Mouse (Mus musculus): ENCODE data around the gene Slc30a4. TPM values are rescaled to one million over a fixed set of nuclear protein-coding genes. Genes with fewer than 3 reads are reported as not detected.

Slc30a4 gene
- polyA plus RNA-seq, 1 experiment from 2014 or later, result 12.7 TPM

DNA sequence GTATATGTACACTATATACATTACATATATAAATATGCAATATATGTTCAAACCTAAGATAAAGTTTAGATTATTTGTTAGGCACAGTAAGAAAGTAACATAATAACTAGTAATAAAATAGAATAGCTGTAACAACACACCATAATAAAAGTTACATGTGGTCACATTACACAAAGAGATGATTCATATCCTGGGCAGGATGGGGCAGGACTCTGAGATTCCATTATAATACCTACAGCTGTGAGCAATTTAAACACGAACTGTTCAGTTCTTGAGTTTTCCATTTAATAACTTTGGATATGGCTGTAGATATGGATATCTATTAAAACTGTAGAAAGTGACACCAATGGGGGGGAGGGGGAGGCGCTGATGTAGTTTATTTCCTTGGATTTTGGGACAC lies 4.9 kb downstream of the Slc30a4 start:
- Histone ChIP-seq H3K4me3 (ENCODE audit: low read length) (no peak overlapping the region), H3K4me2 (replicated peaks; ENCODE audit: low read depth, low read length) (no peak overlapping the region), H3K9me3 (ENCODE audit: control insufficient read depth, low read length) (no peaks in the 10 kb centered on the region), H3K9ac (ENCODE audit: low read depth, low read length) (no peak overlapping the region), H3K27me3 (ENCODE audit: control insufficient read depth, insufficient read depth, low read length) (no peaks in the 10 kb centered on the region), H3K4me1 (ENCODE audit: control insufficient read depth, insufficient read depth, low read length) (peaks cover 8% of the 10 kb centered on the region; the same call in 1 of the 2 replicates), H3K36me3 (ENCODE audit: control insufficient read depth, insufficient read depth, low read length) (no peaks in the 10 kb centered on the region), H3K27ac (ENCODE audit: low read depth, low read length) (no peak overlapping the region)
- no peak for ATAC-seq (ENCODE audit: low FRiP score, low TSS enrichment)
- WGBS, result 85% methylated on average over 2 of the region's 2 CpGs

- H3K36me3 ChIP-seq (ENCODE audit: control insufficient read depth, insufficient read depth, low read length), result peaks cover 6% of the 10 kb centered on the region; the same call in 1 of the 2 replicates
- WGBS, result 81% methylated on average over 6 of the region's 6 CpGs
- no peak overlapping the region for H3K9ac ChIP-seq (ENCODE audit: low read depth, low read length)
- ATAC-seq (ENCODE audit: low FRiP score, low TSS enrichment), result no peak
- H3K4me1 ChIP-seq (ENCODE audit: control insufficient read depth, insufficient read depth, low read length), result no peaks in the 10 kb centered on the region
- H3K27me3 ChIP-seq (ENCODE audit: control insufficient read depth, insufficient read depth, low read length), result no peaks in the 10 kb centered on the region
- H3K9me3 ChIP-seq (ENCODE audit: control insufficient read depth, low read length), result peaks cover 6% of the 10 kb centered on the region
- no peak overlapping the region for H3K27ac ChIP-seq (ENCODE audit: low read depth, low read length)
- no peak overlapping the region for H3K4me3 ChIP-seq (ENCODE audit: low read length)
- H3K4me2 ChIP-seq (replicated peaks; ENCODE audit: low read depth, low read length), result no peak overlapping the region
These were observed 15.8 kb downstream of the Slc30a4 start for GRCm38 (mm10) chr2:122686665-122687064.

DNA sequence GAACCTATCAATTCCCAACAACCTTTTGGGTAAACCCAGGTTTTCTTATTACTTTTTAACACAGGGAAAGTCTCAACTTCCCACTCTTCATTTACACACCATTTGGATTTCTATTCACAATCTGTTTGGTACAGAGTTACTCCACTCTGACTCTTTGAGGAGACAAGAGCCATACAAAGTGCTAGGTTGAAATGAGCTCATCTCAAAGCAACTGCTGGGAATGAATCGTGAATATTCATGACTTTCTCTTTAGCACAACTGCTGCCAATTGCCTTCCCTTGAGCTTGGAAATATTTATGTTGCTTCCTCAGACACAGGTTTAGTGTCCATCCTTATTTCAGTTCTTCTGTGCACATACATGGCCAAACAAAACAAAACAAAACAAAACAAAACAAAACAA lies 18.8 kb downstream of the Slc30a4 start:
- Histone ChIP-seq H3K9ac (ENCODE audit: low read depth, low read length) (no peak overlapping the region), H3K9me3 (ENCODE audit: control insufficient read depth, low read length) (peaks cover 11% of the 10 kb centered on the region), H3K4me2 (replicated peaks; ENCODE audit: low read depth, low read length) (no peak overlapping the region), H3K27ac (ENCODE audit: low read depth, low read length) (no peak overlapping the region), H3K4me3 (ENCODE audit: low read length) (no peak overlapping the region), H3K4me1 (ENCODE audit: control insufficient read depth, insufficient read depth, low read length) (no peaks in the 10 kb centered on the region), H3K36me3 (ENCODE audit: control insufficient read depth, insufficient read depth, low read length) (peaks cover 6% of the 10 kb centered on the region; the same call in 1 of the 2 replicates), H3K27me3 (ENCODE audit: control insufficient read depth, insufficient read depth, low read length) (no peaks in the 10 kb centered on the region)
- 82% methylated on average over 1 of the region's 1 CpGs for WGBS
- no peak for ATAC-seq (ENCODE audit: low FRiP score, low TSS enrichment)

DNA sequence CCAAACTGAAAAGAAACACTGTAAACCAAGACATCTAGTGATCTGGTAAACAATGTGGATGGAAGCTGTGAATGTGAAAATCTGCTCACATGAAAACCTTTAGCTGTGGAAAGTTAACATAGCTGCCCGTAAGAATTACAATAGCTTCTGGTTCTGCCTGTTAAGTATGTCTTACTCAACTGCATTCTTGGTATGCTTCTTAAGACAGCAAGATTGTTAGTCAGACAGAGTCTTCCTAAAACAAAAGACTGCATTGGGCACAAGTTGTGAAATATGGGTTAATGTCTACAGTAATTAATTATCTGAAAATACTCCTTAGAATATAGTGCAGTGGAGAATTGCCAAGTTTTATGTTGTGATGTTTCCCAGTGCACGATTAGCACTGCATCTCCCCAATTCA lies 19.9 kb downstream of the Slc30a4 start:
- peaks cover 11% of the 10 kb centered on the region for H3K9me3 ChIP-seq (ENCODE audit: control insufficient read depth, low read length)
- H3K4me2 ChIP-seq (replicated peaks; ENCODE audit: low read depth, low read length), result no peak overlapping the region
- H3K36me3 ChIP-seq (ENCODE audit: control insufficient read depth, insufficient read depth, low read length), result peaks cover 3% of the 10 kb centered on the region; the same call in 1 of the 2 replicates
- H3K9ac ChIP-seq (ENCODE audit: low read depth, low read length), result no peak overlapping the region
- H3K27me3 ChIP-seq (ENCODE audit: control insufficient read depth, insufficient read depth, low read length), result no peaks in the 10 kb centered on the region
- ATAC-seq (ENCODE audit: low FRiP score, low TSS enrichment), result no peak
- H3K4me3 ChIP-seq (ENCODE audit: low read length), result no peak overlapping the region
- 78% methylated on average over 2 of the region's 2 CpGs for WGBS
- H3K4me1 ChIP-seq (ENCODE audit: control insufficient read depth, insufficient read depth, low read length), result no peaks in the 10 kb centered on the region
- H3K27ac ChIP-seq (ENCODE audit: low read depth, low read length), result no peak overlapping the region

DNA sequence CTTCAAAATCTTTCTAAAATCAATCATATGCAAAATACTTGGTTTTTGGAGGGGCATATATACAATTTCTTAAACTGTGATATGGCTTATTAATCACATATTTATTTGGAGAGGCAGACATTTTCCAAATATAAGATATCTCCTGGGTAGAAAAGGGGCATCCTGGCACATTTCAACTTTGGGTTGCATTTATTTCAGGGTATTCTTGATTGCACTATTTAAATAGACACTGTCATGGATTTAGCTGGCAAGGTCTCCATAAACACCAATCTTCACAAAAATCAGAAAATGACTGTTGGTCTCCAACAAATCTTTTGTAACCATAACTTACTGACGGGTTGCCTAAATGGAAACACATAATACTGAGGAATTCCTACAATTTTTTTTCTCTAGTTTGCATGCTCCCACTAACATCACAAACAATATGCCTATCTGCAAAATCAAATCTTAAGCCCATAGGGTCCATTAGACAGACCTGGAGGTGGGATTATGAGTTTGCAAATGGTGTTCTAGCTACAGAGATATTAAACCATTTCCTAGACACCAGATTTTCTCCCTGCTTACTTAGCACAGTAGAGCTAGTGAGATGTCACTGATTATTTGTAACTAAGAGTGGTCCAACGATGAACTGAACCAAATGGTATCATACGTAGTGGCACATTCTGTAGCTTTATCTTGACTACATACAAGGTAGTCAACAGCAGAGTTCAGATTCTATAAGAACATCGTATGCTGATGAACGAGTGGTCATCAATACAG lies 20.9 kb downstream of the Slc30a4 start:
- H3K4me2 ChIP-seq (replicated peaks; ENCODE audit: low read depth, low read length), result no peak overlapping the region
- H3K27ac ChIP-seq (ENCODE audit: low read depth, low read length), result no peak overlapping the region
- H3K36me3 ChIP-seq (ENCODE audit: control insufficient read depth, insufficient read depth, low read length), result no peaks in the 10 kb centered on the region; the same call in 1 of the 2 replicates
- no peaks in the 10 kb centered on the region for H3K27me3 ChIP-seq (ENCODE audit: control insufficient read depth, insufficient read depth, low read length)
- ATAC-seq (ENCODE audit: low FRiP score, low TSS enrichment), result no peak
- no peak overlapping the region for H3K4me3 ChIP-seq (ENCODE audit: low read length)
- H3K4me1 ChIP-seq (ENCODE audit: control insufficient read depth, insufficient read depth, low read length), result no peaks in the 10 kb centered on the region
- H3K9ac ChIP-seq (ENCODE audit: low read depth, low read length), result no peak overlapping the region
- 86% methylated on average over 5 of the region's 5 CpGs for WGBS
- peaks cover 11% of the 10 kb centered on the region for H3K9me3 ChIP-seq (ENCODE audit: control insufficient read depth, low read length)

GRCm38 (mm10) chr2:122675126-122675525 lies 27.3 kb downstream of the Slc30a4 start:
- Histone ChIP-seq H3K4me1 (ENCODE audit: control insufficient read depth, insufficient read depth, low read length) (no peaks in the 10 kb centered on the region), H3K4me2 (replicated peaks; ENCODE audit: low read depth, low read length) (no peak overlapping the region), H3K36me3 (ENCODE audit: control insufficient read depth, insufficient read depth, low read length) (no peaks in the 10 kb centered on the region), H3K4me3 (ENCODE audit: low read length) (no peak overlapping the region), H3K9me3 (ENCODE audit: control insufficient read depth, low read length) (no peaks in the 10 kb centered on the region), H3K9ac (ENCODE audit: low read depth, low read length) (no peak overlapping the region), H3K27me3 (ENCODE audit: control insufficient read depth, insufficient read depth, low read length) (no peaks in the 10 kb centered on the region), H3K27ac (ENCODE audit: low read depth, low read length) (no peak overlapping the region)
- 87% methylated on average over 2 of the region's 2 CpGs for whole genome bisulfite sequencing
- no peak for ATAC-seq (ENCODE audit: low FRiP score, low TSS enrichment)

GRCm38 (mm10) chr2:122672841-122673240 lies 29.6 kb downstream of the Slc30a4 start:
- no peaks in the 10 kb centered on the region for H3K36me3 ChIP-seq (ENCODE audit: control insufficient read depth, insufficient read depth, low read length)
- H3K9ac ChIP-seq (ENCODE audit: low read depth, low read length), result no peak overlapping the region
- H3K9me3 ChIP-seq (ENCODE audit: control insufficient read depth, low read length), result no peaks in the 10 kb centered on the region
- H3K4me2 ChIP-seq (replicated peaks; ENCODE audit: low read depth, low read length), result no peak overlapping the region
- H3K4me3 ChIP-seq (ENCODE audit: low read length), result no peak overlapping the region
- H3K4me1 ChIP-seq (ENCODE audit: control insufficient read depth, insufficient read depth, low read length), result no peaks in the 10 kb centered on the region
- H3K27ac ChIP-seq (ENCODE audit: low read depth, low read length), result no peak overlapping the region
- no peaks in the 10 kb centered on the region for H3K27me3 ChIP-seq (ENCODE audit: control insufficient read depth, insufficient read depth, low read length)
- 64% methylated on average over 5 of the region's 5 CpGs for WGBS
- ATAC-seq (ENCODE audit: low FRiP score, low TSS enrichment), result no peak

DNA sequence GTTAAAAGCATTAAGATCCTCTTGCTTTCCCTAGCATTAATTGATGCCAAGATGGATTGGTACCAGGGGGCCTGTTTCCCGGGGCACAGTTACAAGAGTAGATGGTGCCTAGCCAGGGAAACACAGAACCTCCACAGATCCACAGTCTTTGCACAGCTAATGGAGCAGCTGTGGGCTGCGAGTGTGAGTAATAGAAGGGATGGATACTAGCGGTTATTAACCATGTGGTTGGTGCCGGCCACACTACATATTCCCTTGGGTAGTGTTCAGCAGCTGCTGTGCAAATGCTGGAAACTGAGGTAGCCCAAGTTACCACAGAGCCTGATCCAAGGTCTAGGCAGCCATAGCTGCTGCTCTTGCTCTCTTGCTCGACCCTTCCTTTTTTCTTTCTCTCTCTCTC lies 30.7 kb downstream of the Slc30a4 start:
- H3K9ac ChIP-seq (ENCODE audit: low read depth, low read length), result no peak overlapping the region
- H3K36me3 ChIP-seq (ENCODE audit: control insufficient read depth, insufficient read depth, low read length), result no peaks in the 10 kb centered on the region
- no peak overlapping the region for H3K4me2 ChIP-seq (replicated peaks; ENCODE audit: low read depth, low read length)
- no peaks in the 10 kb centered on the region for H3K4me1 ChIP-seq (ENCODE audit: control insufficient read depth, insufficient read depth, low read length)
- no peaks in the 10 kb centered on the region for H3K9me3 ChIP-seq (ENCODE audit: control insufficient read depth, low read length)
- no peak overlapping the region for H3K4me3 ChIP-seq (ENCODE audit: low read length)
- H3K27me3 ChIP-seq (ENCODE audit: control insufficient read depth, insufficient read depth, low read length), result no peaks in the 10 kb centered on the region
- 75% methylated on average over 5 of the region's 5 CpGs for WGBS
- ATAC-seq (ENCODE audit: low FRiP score, low TSS enrichment), result no peak
- no peak overlapping the region for H3K27ac ChIP-seq (ENCODE audit: low read depth, low read length)

DNA sequence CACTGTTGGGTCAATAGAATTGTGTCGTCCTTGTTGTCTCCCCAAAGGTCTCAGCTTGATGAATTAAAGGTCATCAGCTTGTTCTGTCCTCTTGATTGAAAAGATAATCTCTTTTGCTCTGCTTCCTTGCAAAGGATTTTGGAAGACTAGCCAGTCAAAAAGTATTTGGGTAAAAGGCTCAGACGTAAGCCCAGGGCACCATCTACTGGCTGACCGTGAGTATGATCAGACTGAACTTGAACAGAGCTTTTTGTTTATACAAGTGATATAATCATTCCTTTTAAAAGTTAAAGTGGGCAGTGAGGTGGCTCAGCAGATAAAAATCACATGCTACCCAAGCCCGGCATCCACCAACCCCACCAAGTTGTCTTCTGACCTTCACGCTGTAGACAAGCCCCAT lies 34.6 kb downstream of the Slc30a4 start:
- H3K4me1 ChIP-seq (ENCODE audit: control insufficient read depth, insufficient read depth, low read length), result no peaks in the 10 kb centered on the region

More for the DNA sequence above, 34.6 kb downstream of the Slc30a4 start:
- Histone ChIP-seq H3K9me3 (ENCODE audit: control insufficient read depth, low read length) (no peaks in the 10 kb centered on the region), H3K36me3 (ENCODE audit: control insufficient read depth, insufficient read depth, low read length) (no peaks in the 10 kb centered on the region), H3K9ac (ENCODE audit: low read depth, low read length) (no peak overlapping the region), H3K4me3 (ENCODE audit: low read length) (no peak overlapping the region), H3K27me3 (ENCODE audit: control insufficient read depth, insufficient read depth, low read length) (no peaks in the 10 kb centered on the region), H3K4me2 (replicated peaks; ENCODE audit: low read depth, low read length) (no peak overlapping the region), H3K27ac (ENCODE audit: low read depth, low read length) (no peak overlapping the region)
- WGBS, result 49% methylated on average over 5 of the region's 5 CpGs
- no peak for ATAC-seq (ENCODE audit: low FRiP score, low TSS enrichment)

Data from kidney, embryonic 14.5 days (tissue).